Mouse (Mus musculus) retina, embryonic 14.5 days (tissue): ENCODE data around the gene Btbd35f10.
"Not testable (repeated sequence)": the region's sequence is repeated elsewhere in the genome, so short reads cannot be mapped to it uniquely, and the experiment has no call there.

Experiments
- DNase-seq: peaks from one replicate; pipeline ENCODE4 v3.0.0-alpha.2; 2015; ENCODE audit warnings: low spot score

Gene Btbd35f10

GRCm38 (mm10) chrX:3752785-3753184 is at the start of gene Btbd35f10:
Gene Btbd35f10, minus strand, starts transcription at chrX:3752885.
- DNase-seq = not testable (repeated sequence)
